15 mouse cellular contexts compared by ENCODE assay signal in genomic region chr2:35761458-35761857, GRCm38 (mm10).
DNase-seq lines count a peak whose midpoint lies in the region; ATAC-seq and TF ChIP-seq lines count a peak whose summit lies in the region.
"Had no signal": no experiment of that assay in that cellular context is flagged by ENCODE, and none has a peak within 500 bp of the region (broad histone marks: within the 10 kb centered on the region; RNA-seq: fewer than 3 reads in every experiment).

No protein-coding gene starts in this region.

- no peaks in the 10 kb centered on the region for H3K4me1 ChIP-seq in heart, adult 2 months (ENCODE audit: control insufficient read depth, insufficient read depth, low read length)
- no peaks in the 10 kb centered on the region for H3K4me1 ChIP-seq in liver, postnatal 0 days (ENCODE audit: insufficient read depth)
- H3K4me1 ChIP-seq in liver, embryonic 11.5 days (replicated peaks; ENCODE audit: control insufficient read depth, insufficient read depth, low read length) = no peaks in the 10 kb centered on the region
- H3K4me1 ChIP-seq in CH12.LX (ENCODE audit: control insufficient read depth in 1 of 2, insufficient read depth in 2 of 2) = peaks cover 24 to 70% of the 10 kb centered on the region in 2 experiments
- H3K4me1 ChIP-seq in small intestine, adult 2 months (ENCODE audit: control insufficient read depth, insufficient read depth, insufficient read length, low read length) = no peaks in the 10 kb centered on the region

- intact Hi-C loops in heart, adult 2 months (cut with DNase I) = no loop called here

- ATAC-seq in liver, postnatal 0 days = no peak
- no peak for ATAC-seq in liver, embryonic 11.5 days (replicated peaks; ENCODE audit: low FRiP score)
- ATAC-seq: midbrain, embryonic 15.5 days had no signal

- H3K4me3 ChIP-seq in heart, adult 2 months = no peak overlapping the region
- H3K4me3 ChIP-seq in liver, postnatal 0 days (ENCODE audit: low read depth, low read length) = no peak overlapping the region
- no peak overlapping the region for H3K4me3 ChIP-seq in liver, embryonic 11.5 days (ENCODE audit: low read depth, low read length)
- no peak overlapping the region for H3K4me3 ChIP-seq in CH12.LX (replicated peaks in 1 of 3; ENCODE audit: low read depth in 2 of 3, low read length in 2 of 3, poor library complexity in 1 of 3)
- no peak overlapping the region for H3K4me3 ChIP-seq in small intestine, adult 2 months (ENCODE audit: low read depth, low read length)
- H3K4me3 ChIP-seq: lung, embryonic 15.5 days; megakaryocyte, embryonic 14.5 days; midbrain, embryonic 15.5 days had no signal

- no peak overlapping the region for H3K9ac ChIP-seq in heart, adult 2 months (ENCODE audit: low read depth, low read length)
- H3K9ac ChIP-seq in liver, postnatal 0 days (replicated peaks) = no peak overlapping the region
- no peak overlapping the region for H3K9ac ChIP-seq in liver, embryonic 11.5 days (ENCODE audit: low read depth, low read length)
- no peak overlapping the region for H3K9ac ChIP-seq in CH12.LX (ENCODE audit: insufficient read depth, low read depth)
- H3K9ac ChIP-seq: hindbrain, embryonic 14.5 days; lung, embryonic 15.5 days; midbrain, embryonic 15.5 days had no signal

- in situ Hi-C loops in CH12.LX (cut with MboI; ENCODE audit: low pct_ligation_motif_present, low pct_unique_long_range_greater_than_20kb, low sequenced_read_pairs) = no loop called here

- no peak for TF ChIP-seq EP300 in heart, adult 2 months (IDR thresholded peaks at IDR 0.05; ENCODE audit: insufficient read depth, low read depth, low read length)
- no peak for TF ChIP-seq EP300 in liver, postnatal 0 days (IDR thresholded peaks at IDR 0.05; ENCODE audit: low read depth)
- TF ChIP-seq EP300 in CH12.LX (IDR thresholded peaks at IDR 0.05; ENCODE audit: low read length) = no peak

- no peak overlapping the region for H3K4me2 ChIP-seq in liver, postnatal 0 days (ENCODE audit: low read depth, low read length)
- no peak overlapping the region for H3K4me2 ChIP-seq in liver, embryonic 11.5 days
- no peak overlapping the region for H3K4me2 ChIP-seq in CH12.LX (ENCODE audit: insufficient read depth, low read depth, poor library complexity, severe bottlenecking)
- H3K4me2 ChIP-seq: hindbrain, embryonic 14.5 days; lung, embryonic 15.5 days; midbrain, embryonic 15.5 days had no signal

- H3K36me3 ChIP-seq in heart, adult 2 months (ENCODE audit: control insufficient read depth, insufficient read depth, low read length) = no peaks in the 10 kb centered on the region
- H3K36me3 ChIP-seq in liver, postnatal 0 days (replicated peaks; ENCODE audit: insufficient read depth, low read length) = no peaks in the 10 kb centered on the region
- H3K36me3 ChIP-seq in liver, embryonic 11.5 days (ENCODE audit: control insufficient read depth, insufficient read depth, low read length) = no peaks in the 10 kb centered on the region
- no peaks in the 10 kb centered on the region for H3K36me3 ChIP-seq in CH12.LX (replicated peaks in 1 of 2; ENCODE audit: control insufficient read depth in 1 of 2, insufficient read depth in 1 of 2, low read length in 1 of 2)
- H3K36me3 ChIP-seq in small intestine, adult 2 months (ENCODE audit: control insufficient read depth, insufficient read depth, low read length) = no peaks in the 10 kb centered on the region
- H3K36me3 ChIP-seq: lung, embryonic 15.5 days; midbrain, embryonic 15.5 days had no signal

- TF ChIP-seq CTCF in heart, adult 2 months (IDR thresholded peaks at IDR 0.05) = peak; percentile 28
- peak; percentile 39 for TF ChIP-seq CTCF in liver, postnatal 0 days (IDR thresholded peaks at IDR 0.05; ENCODE audit: low read depth)
- TF ChIP-seq CTCF in CH12.LX (conservative IDR thresholded peaks at IDR 0.05 in 1 of 2, IDR thresholded peaks at IDR 0.05 in 1 of 2; ENCODE audit: low read depth in 2 of 2, low read length in 2 of 2) = peak in 1 of 2 experiments; percentile 29; a peak in 2 of 4 replicates
- peak; percentile 16; the same call in 1 of the 2 replicates for TF ChIP-seq CTCF in small intestine, adult 2 months (IDR thresholded peaks at IDR 0.05; ENCODE audit: extremely low read depth, insufficient read length, insufficient replicate concordance, low read depth, low read length)

- TF ChIP-seq POLR2A in heart, adult 2 months (IDR thresholded peaks at IDR 0.05; ENCODE audit: insufficient read depth, low read depth, low read length) = no peak
- no peak for TF ChIP-seq POLR2A in CH12.LX (IDR thresholded peaks at IDR 0.05; ENCODE audit: low read depth, low read length)
- TF ChIP-seq POLR2A in small intestine, adult 2 months (IDR thresholded peaks at IDR 0.05; ENCODE audit: low read depth, low read length) = no peak

- no peak for DNase-seq in heart, adult 2 months
- no peak for DNase-seq in heart, adult 18-20 months
- no peak for DNase-seq in liver, postnatal 0 days
- no peak for DNase-seq in liver, embryonic 11.5 days (ENCODE audit: low spot score)
- DNase-seq in CH12.LX (ENCODE audit: extremely low read depth) = no peak
- no peak for DNase-seq in gastrocnemius, adult 18-20 months (ENCODE audit: low spot score)
- DNase-seq: cerebellum, adult 9-11 months; kidney, adult 18-20 months; layer of hippocampus, adult 9-11 months; right cerebral cortex, adult 18-20 months had no signal

- no peak overlapping the region for H3K27ac ChIP-seq in heart, adult 2 months
- H3K27ac ChIP-seq in liver, postnatal 0 days (ENCODE audit: low read depth) = no peak overlapping the region
- no peak overlapping the region for H3K27ac ChIP-seq in liver, embryonic 11.5 days (ENCODE audit: low read depth, low read length)
- H3K27ac ChIP-seq in CH12.LX (ENCODE audit: insufficient read depth, low read depth) = no peak overlapping the region
- H3K27ac ChIP-seq in small intestine, adult 2 months (ENCODE audit: insufficient read depth, low read depth, low read length) = no peak overlapping the region
- H3K27ac ChIP-seq: lung, embryonic 15.5 days; midbrain, embryonic 15.5 days had no signal

- 94% methylated on average over 5 of the region's 5 CpGs for WGBS in heart, adult 2 months
- 68% methylated on average over 5 of the region's 5 CpGs for WGBS in liver, postnatal 0 days (ENCODE audit: insufficient replicate concordance)
- WGBS in liver, embryonic 11.5 days = 81% methylated on average over 5 of the region's 5 CpGs
- 78% methylated on average over 5 of the region's 5 CpGs for WGBS in small intestine, adult 2 months

- peak; percentile 14 for TF ChIP-seq RAD21 in CH12.LX (IDR thresholded peaks at IDR 0.05; ENCODE audit: low read depth, low read length)

- no peaks in the 10 kb centered on the region for H3K79me2 ChIP-seq in heart, adult 2 months (replicated peaks; ENCODE audit: control insufficient read depth, insufficient read depth, low read length)
- no peaks in the 10 kb centered on the region for H3K79me2 ChIP-seq in CH12.LX (replicated peaks; ENCODE audit: control insufficient read depth, extremely low read depth, insufficient read depth, poor library complexity, severe bottlenecking)

- dilution Hi-C loops in CH12.LX (cut with MboI; ENCODE audit: extremely low pct_ligation_motif_present, extremely low pct_unique_long_range_greater_than_20kb, low sequenced_read_pairs) = no loop called here

- no peaks in the 10 kb centered on the region for H3K27me3 ChIP-seq in heart, adult 2 months (ENCODE audit: control insufficient read depth, insufficient read depth, low read length)
- H3K27me3 ChIP-seq in liver, postnatal 0 days (ENCODE audit: insufficient read depth, low read length) = no peaks in the 10 kb centered on the region
- no peaks in the 10 kb centered on the region for H3K27me3 ChIP-seq in liver, embryonic 11.5 days (replicated peaks; ENCODE audit: control insufficient read depth, insufficient read depth, low read length)
- no peaks in the 10 kb centered on the region for H3K27me3 ChIP-seq in CH12.LX (replicated peaks)
- no peaks in the 10 kb centered on the region for H3K27me3 ChIP-seq in small intestine, adult 2 months (ENCODE audit: control insufficient read depth, insufficient read depth, low read length)
- H3K27me3 ChIP-seq: lung, embryonic 15.5 days; megakaryocyte, embryonic 14.5 days; midbrain, embryonic 15.5 days had no signal

- H3K9me3 ChIP-seq in liver, postnatal 0 days (ENCODE audit: low read length) = no peaks in the 10 kb centered on the region
- no peaks in the 10 kb centered on the region for H3K9me3 ChIP-seq in liver, embryonic 11.5 days (ENCODE audit: control insufficient read depth, low read length)
- H3K9me3 ChIP-seq in CH12.LX (replicated peaks; ENCODE audit: low read length) = no peaks in the 10 kb centered on the region
- H3K9me3 ChIP-seq: lung, embryonic 15.5 days; megakaryocyte, embryonic 14.5 days; midbrain, embryonic 15.5 days had no signal

TF ChIP-seq in CH12.LX, 34 proteins besides CTCF, POLR2A, EP300 and RAD21:
- TF ChIP-seq MAZ (IDR thresholded peaks at IDR 0.05; ENCODE audit: low read depth, low read length) (no peak), SIN3A (IDR thresholded peaks at IDR 0.05; ENCODE audit: low read length) (no peak), JUND (conservative IDR thresholded peaks at IDR 0.05; ENCODE audit: low read depth, low read length) (no peak), SMC3 (IDR thresholded peaks at IDR 0.05; ENCODE audit: low read depth, low read length) (peak; percentile 27), MEF2A (IDR thresholded peaks at IDR 0.05; ENCODE audit: borderline replicate concordance, low read depth, low read length) (no peak)
